Mouse (Mus musculus): ENCODE measurements around the gene Spata2.

Spata2 gene

DNA sequence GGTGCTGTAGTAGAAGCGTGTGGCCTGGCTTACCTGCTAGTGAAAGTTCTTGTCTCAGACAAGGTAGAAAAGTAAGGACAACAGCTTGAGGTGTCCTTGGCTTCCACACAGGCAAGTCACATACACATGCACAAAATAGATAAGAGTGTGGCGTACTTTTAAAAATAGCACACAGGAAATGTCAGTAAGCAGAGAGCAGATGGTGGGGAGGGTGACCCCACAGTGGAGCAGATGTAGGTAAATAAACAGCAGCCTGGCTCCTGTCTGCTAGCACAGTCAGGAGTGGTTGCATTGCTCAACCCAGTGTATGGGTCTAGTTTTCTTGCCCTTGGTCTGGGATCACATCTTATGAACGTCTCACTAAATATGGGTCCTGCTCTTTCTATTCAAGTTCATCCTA is 17.8 kb upstream of the Spata2 start:
- no peak for DNase-seq (ENCODE audit: extremely low spot score)

DNA sequence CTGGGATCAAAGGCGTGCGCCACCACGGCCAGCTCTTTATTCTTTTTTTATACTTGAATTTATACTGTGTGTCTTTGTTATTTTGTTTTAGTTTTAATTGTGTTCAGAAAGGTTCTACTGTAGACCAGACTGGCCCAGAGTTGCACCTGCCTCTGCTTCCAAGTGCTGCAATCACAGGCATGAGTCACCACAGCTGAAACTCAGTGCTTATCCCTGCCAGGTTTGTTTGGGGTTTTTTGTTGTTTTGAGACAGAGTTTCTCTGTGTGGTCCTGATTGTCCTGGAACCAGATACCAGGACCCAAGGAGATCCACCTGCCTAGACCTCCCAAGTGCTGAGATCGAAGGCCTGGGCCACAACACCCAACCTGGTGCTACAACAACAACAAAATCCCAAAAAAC is 15.9 kb upstream of the Spata2 start:
- no peak for DNase-seq (ENCODE audit: extremely low spot score)

DNA sequence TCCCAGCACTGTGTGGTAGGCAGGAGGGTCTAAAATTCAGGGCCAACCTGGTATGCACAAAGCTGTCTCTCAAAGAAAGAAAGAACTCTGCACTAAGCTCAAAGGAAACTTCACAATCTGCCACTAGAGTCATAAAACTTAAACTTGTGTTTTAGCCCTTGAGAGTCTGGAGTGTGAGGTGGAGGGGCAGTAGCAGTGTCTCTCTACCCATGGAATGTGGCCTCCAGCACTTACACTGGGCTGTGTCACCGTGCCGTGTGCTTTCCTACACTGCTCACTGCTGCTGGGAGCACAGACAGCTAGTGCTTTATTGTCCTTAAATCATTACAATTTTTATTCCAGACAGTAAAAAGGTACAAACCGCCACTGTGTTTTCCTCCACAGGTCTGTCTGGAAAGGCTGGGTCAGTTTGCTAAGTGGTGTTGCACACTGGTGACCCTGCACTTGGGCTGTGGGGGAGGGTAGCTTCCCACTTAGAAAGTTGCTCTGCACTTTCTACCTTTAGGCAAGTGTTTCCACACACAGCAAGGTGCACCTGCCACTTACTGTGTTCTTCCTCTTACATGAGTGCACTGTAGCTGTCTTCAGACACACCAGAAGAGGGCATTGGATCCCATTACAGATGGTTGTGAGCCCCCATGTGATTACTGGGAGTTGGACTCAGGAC is 15.2 kb upstream of the Spata2 start:
- no peak for DNase-seq (ENCODE audit: extremely low spot score)

DNA sequence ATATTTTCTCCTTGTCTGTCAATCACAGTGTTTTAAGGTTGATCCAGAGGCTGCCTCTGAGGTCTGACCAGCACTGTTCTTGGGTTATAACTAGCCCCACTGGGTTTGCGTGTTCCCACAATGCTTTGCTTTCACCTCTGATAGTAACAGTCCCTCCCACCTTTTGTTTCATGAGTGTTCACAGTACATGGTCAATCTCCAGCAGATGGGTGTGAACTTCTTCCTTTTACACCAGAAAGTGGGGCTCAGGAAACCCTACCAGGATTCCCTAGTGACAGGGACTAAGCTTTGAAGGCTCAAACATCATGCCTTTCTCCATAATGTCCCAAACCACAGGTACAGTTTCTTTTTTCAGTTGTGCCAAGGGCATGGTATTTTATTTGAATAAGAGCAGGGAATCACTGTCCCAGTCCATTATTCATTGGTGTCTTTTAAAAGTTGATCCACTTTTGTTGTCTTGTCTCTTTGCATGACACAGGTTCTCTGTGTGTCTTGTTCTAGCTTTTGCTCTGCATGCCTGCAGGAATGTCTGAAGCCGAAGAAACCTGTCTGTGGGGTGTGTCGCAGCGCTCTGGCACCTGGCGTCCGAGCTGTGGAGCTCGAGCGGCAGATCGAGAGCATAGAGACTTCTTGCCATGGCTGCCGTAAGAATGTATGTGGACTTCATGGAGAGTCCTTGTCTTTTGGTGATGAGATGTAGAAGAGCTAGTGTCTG is 14.0 kb upstream of the Spata2 start:
- DNase-seq (ENCODE audit: extremely low spot score), result no peak

DNA sequence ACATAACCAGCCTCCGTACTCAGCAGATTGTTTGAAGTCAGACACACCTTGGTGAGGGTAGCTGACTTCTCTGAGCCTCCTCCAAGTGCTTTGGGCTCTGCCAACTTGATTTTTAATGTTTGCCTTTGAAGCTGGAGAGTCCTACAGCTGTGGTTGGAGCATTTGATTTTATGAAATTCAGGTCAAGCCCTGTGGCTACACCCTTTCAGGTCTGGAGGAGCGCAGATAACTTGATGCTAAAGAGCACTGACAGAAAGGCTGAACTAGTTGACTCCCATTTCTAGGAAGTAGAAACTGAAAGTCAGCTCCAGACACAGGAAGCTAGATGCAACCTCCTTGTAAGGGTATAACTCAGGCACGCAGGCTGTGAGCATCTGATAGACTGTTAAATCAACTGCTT is 12.4 kb upstream of the Spata2 start:
- DNase-seq (ENCODE audit: extremely low spot score), result no peak

DNA sequence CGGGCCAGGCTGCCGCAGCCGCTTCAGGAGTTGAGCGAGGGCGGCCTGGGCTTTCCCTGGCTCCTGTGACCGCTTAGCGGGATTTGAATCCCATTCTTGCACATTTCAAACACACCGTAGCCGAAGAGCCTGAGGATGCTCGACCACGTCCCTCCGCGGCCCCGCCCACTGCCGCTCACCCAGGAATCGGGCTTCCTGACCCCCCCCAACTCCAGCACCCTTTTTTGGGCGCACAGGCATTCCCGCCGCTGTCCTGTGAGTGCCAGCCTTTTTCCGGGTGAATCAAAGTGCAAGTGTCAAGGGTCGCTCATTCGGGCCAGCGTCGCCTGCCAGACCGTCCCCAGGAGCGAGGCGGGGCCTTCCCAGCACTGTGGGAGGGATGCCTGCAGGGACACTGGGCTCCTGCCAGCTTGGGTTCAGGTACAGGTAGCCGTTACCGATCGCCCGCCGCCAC is 11.2 kb upstream of the Spata2 start:
- peak; percentile 51 for DNase-seq (ENCODE audit: extremely low spot score)

DNA sequence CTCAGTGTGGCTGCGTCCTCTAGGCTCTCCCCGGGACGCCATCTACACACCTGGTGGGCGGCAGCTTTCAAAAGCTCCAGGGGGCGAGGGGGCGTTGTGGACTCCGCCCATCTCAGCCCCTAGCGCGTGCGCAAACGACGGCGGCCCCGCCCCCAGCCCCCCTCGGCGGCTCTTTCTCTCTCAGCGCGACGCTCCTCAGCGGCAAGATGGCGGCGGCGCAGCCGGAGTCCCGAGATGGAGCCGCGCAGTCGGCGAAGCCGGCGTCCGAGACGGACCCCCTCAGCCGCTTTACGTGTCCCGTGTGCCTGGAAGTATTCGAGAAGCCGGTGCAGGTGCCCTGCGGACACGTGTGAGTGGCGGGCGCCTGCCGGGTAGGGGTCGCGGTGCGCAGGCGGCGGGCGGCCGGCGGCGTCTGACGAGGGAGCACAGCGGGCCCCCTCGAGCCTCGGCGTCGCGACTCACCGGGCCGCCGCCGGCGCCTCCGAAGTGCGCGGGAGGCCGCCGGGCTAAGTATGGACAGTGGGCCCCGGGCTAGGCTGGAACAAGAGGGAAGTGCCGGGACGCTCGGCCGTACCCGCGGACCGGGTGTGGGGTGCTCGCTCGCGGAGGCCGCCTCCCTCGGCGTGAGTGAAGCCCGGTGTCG is 10.7 kb upstream of the Spata2 start:
- peak; percentile 89 for DNase-seq (ENCODE audit: extremely low spot score)

DNA sequence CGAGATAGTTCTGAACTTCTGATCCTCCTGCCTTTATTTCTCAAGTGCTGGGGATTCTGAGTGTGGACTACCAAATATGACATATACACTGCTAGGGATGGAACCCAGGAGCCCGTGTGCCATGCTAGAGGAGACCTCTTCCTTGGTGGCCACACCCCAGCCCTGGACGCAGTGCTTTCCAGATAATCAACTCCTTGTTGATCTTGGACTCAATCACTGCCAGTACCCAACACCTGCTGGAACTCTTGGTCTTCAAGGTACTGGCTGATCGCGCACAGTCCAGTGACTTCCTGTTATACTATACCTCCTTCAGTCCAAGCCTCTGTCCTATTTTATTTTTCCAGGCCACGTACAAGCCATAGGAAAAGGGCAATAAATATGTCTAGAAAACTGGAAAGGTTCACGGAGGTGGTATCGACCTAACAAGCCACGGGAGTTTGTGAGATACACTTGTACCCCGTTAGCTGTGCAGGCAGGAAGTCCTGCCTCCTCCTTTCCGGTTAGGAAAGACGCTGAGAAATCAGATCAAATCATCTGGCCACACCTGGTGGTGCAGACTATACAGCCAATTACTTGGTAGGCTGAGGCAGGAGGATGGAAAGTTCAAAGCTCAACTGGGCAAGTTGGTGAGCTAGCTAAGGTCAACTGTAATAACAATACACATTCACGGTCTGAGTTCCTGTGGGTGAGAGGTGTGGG is 10.0 kb upstream of the Spata2 start:
- DNase-seq (ENCODE audit: extremely low spot score), result no peak

DNA sequence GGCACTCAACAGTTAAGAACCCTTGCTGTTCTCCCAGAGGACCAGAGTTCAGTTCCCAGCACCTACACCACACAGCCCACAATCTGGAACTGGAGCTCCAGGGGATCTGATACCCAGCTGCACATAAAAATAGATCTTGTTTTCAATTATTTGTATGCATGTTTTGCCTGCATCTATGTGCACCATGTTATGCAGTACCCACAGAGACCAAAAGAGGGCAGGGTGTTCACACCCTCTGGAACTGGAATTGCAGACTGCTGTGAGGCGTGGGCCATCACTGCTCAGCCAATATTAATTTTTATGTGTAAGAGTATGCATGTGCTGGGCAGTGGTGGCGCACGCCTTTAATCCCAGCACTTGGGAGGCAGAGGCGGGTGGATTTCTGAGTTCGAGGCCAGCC is 4.6 kb upstream of the Spata2 start:
- DNase-seq (ENCODE audit: extremely low spot score), result no peak

DNA sequence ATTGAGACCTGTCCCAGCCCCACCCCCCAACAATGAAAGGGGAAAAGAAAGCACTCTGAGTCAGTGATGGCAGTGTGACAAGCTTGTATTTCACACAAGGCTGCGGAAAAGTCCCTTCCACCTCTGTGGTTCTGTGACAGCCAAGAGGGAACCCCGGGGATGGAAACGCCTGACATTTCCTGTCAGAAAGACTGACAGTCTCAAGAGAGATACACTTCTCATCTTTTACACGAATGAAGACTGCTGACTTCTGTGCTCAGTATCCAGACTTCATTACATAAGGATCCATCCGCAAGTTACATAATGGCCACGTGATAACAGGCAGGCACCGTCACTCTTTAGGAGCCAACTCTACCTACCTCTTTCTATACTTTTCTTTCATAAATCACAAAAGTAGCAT is 3.8 kb upstream of the Spata2 start:
- no peak for DNase-seq (ENCODE audit: extremely low spot score)

DNA sequence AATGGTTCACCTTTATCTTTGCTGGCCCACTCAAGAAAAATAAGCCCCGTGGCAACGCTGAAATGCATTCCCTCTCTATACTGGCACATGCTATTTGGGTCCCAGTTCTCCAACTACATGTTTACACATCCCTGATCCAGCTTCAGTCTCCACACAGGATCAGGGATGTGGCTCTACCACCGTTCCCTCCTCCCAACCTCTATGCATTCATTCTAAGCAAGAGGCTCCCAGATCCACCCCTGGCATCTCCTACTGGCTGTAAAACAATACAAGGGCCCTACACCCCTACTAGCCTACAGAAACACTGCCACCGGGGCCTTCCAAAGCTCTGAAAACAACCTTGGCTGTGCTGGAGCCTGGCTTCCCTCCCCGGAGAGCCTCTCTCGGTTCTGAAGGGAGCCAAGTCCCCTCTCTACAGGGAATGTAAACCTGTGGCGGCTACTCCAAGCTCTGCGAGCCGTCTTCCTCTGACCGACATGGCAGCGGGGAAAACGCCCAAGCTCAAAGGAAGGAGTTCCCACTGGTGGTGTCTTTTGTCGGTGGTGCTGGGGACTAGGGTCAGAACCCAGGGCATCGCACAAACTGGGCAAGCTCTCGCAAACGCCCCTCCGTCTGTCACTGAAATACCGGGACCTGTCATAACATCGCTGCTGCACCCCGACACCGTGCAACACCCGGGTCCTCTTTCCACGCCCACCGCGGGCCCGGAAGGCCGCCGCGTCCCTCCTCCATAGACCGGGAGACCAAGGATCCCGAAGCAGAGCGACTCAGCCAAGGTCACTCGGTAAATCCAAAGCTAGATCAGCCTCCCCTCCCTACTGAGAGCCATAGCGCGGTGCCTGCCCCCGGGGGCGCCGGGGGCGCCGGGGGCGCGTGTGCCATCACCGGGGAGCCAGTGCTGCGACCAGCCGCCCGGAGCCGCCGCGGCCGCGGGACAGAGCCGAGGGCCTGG is 654 bp downstream of the Spata2 start, which contains the start of gene Rnf114:
Rnf114 (plus strand) TSS at position 889 of the 952 bp plus-strand sequence.
- no peak for DNase-seq (ENCODE audit: extremely low spot score)

DNA sequence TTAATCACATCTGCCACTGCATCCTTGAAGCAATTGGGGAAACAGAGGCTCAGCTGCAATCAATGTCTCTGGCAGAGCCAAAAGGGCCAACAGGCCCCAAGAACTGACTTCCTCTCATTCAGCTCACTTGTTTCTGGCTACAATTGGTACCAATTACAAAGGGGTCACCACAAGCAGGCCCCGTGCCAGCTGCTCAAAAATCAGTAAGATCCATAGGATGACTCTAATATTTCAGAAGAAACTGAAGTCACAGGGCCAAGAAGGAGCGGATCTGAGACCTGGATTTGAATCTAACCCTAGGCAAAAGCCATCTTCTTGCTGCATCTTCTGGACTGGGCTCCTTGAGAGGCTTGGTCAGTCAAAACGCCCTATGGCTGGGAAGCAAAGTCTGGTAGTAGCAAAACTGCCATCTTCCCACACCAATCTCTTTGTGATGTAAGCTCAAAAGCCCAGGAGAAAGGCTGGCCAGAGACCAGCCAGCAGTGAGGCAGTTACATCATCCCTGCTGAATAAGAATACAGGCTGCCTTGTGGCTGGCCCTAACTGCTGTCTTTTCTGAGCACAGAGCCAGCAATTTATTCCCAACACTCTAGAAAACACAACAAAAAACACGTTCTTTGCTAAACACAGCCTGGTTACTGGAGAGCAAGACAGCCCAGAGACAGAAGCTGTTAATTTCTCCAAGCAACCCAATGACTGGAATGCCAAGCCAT is 1.7 kb downstream of the Spata2 start:
- DNase-seq (ENCODE audit: extremely low spot score), result no peak

DNA sequence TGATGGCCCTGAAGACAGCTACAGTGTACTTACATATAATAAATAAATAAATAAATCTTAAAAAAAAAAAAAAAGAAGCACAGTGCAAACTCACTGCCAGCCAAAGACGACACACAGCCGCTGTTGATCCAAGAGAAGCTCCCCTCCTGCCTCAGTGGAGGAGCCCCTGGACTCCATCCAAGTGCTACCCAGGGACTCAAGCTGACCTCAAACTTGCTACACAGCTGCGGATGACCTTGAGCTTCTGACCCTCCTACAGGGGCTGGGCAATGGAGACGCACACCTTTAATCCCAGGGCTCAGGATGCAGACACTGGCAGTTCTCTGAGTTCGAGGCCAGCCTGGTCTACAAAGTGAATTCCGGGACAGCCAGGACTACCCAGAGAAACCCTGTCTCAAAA is 4.7 kb downstream of the Spata2 start:
- DNase-seq (ENCODE audit: extremely low spot score), result no peak

DNA sequence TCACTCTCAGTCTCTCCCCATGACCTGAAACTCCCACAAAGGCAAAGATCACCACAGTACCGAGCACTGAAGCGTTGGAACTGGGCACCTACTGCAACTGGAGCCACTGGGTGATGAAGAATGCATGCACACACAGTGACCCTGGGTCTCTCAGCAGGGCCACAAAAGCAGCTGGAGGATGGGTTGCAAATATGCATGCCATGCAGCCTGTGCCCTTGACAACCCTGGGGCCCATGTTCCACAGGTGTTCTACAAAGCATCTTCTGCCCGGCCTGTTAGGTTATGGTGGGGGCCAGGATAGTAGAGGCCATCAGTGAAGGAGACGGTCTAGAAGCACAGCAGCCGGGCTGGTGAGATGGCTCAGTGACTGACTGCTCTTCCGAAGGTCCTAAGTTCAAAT is 5.1 kb downstream of the Spata2 start:
- DNase-seq (ENCODE audit: extremely low spot score), result no peak

DNA sequence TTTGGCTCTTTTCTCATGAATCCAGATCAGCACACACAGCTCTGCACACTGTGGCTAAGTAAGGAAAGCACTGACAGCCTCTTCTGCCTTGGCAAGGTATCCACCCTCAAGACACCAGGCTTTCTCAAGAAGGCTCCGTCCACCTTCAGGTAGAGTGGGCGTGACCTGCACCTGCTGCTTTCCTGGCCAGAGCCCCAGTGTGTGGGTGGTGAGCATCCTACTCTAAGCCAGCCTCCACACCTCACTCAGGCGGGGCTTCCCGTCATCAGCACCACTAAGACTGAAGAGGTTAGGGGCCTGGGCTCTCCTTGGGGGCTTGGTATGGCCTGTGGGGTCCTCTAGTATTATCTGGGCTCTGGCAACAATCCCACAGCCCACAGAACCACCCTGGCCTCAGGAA is 6.1 kb downstream of the Spata2 start:
- DNase-seq (ENCODE audit: extremely low spot score), result no peak

DNA sequence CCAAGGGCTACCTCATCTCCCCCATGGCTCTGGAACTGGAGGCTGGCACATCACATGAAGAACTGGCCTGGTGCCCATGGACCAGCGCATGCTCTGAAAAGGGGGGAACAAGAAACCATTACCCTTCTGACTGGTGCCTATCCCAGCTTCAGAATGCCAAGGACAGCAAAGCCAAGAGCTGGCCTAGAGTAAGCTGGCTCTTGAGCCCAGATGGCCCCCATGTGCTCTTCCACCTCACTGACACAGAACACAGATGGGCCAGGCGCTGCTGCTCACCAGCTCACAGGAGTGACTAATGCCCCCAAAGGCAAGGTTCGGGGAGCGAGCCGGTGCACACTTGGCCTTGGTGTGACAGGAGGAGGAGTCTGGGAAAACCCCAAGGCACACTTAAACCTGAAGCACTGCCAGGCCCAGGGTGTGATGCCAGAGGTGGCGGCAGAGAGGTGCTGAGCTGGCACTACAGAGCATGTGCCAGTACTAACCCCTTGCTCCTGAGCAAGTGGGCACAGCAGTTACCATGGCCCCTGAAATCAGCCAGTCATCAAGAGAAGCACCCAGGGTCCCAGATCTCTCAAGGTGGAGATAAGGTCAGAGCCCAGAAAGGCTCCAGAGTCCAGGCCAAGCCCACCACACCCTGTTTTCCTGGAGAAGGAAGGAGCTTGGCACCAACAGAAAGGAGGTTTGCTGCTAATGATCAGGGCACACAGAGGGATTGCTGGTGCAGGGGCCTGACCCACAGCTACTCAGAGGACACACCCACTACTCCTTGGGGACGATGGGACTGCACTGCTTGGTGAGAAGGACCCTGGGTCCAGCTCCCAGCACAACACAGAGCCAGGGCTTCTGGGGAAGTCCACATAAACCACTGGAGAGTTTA is 6.9 kb downstream of the Spata2 start:
- DNase-seq (ENCODE audit: extremely low spot score), result no peak

DNA sequence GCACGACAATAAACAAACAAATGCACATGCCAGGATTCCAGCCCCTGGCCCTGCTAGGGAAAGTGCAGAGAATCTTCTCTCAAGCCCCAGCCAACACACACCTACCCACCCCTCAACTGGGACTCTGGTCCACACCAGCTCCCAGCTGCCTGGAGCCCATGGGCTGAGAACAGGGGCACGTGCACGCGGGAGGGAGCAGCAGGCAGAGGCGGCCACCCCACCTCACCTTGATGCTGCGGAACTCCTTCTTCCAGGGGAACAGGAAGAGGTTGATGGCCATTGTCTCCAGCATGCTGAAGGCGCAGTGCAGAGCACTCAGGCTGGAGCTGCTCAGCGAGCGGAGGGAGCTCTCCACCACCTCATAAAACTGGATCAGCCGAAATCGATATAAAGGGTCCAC is 7.8 kb downstream of the Spata2 start:
- no peak for DNase-seq (ENCODE audit: extremely low spot score)

DNA sequence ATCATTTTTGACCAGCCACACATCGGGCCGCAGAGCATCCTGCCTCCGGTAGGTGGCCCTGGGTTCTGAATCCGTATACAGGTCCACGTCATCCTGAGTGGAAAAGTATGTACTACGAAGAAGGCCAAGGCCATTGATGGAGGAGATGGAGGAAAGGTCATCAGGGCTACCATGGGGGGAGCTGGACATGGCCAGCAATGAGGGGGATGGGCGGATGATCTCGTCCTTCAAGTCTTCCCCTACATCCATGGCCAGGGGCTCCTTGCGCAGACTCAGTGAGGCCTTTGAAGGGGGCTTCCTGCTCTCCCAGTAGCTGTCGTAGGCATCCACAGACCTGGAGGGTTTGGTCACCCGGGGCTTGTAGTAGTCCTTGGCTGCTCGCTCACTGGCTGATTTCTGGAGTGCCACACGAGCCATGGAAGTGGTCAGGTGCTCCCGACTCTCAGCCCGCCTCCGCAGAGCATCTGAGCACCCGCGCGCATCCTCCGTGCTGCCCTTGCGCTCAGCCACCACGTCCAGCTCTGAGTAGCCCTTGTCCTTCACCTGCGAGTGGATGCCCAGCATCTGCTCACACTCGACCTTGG is 8.8 kb downstream of the Spata2 start:
- DNase-seq (ENCODE audit: extremely low spot score), result no peak

Data from embryo, embryonic 9.5 days (tissue).